Mouse (Mus musculus) heart, adult 2 months (tissue): ENCODE measurements at regions not wholly inside any gene's neighbourhood (a gene's known extent, or its start where the extent isn't known, plus 50 kb on each side); places are given as distances from the start of the nearest gene placed in this dataset.

Source experiments
- DNase-seq, 2 experiments: peaks; one replicate each; pipeline ENCODE4 v3.0.0; 2021
- H3K27ac ChIP-seq: fragments of 200-600 bp; 2 replicates; pipeline ENCODE4 v1.8.1; 2022
- H3K27me3 ChIP-seq: fragments of 200-500 bp; 2 replicates; pipeline ENCODE4 v1.6.1; 2012; ENCODE audit warnings: mild to moderate bottlenecking, low read length, inconsistent platforms, mixed read lengths; ENCODE audit not compliant: control insufficient read depth, insufficient read depth
- H3K36me3 ChIP-seq: fragments of 200-500 bp; 2 replicates; pipeline ENCODE4 v1.6.1; 2012; ENCODE audit warnings: low read length, inconsistent platforms; ENCODE audit not compliant: control insufficient read depth, insufficient read depth
- H3K4me1 ChIP-seq: fragments of 200-500 bp; 2 replicates; pipeline ENCODE4 v1.6.1; 2011; ENCODE audit warnings: low read length; ENCODE audit not compliant: control insufficient read depth, insufficient read depth
- H3K4me3 ChIP-seq: fragments of 200-600 bp; 2 replicates; pipeline ENCODE4 v1.8.1; 2022
- H3K79me2 ChIP-seq: fragments of 200-500 bp; replicated peaks from 2 replicates; pipeline ENCODE4 v1.6.1; 2012; ENCODE audit warnings: mild to moderate bottlenecking, inconsistent platforms, low read length, moderate library complexity, mixed read lengths; ENCODE audit not compliant: control insufficient read depth, insufficient read depth
- H3K9ac ChIP-seq: fragments of 200-500 bp; 2 replicates; pipeline ENCODE4 v1.6.1; 2012; ENCODE audit warnings: low read depth, mild to moderate bottlenecking, control low read depth, inconsistent platforms, low read length, mixed read lengths
- CTCF ChIP-seq: fragments of 200-600 bp; IDR thresholded peaks from 2 replicates; pipeline ENCODE4 v1.8.1; 2022; ENCODE audit warnings: antibody characterized with exemption, mild to moderate bottlenecking, moderate library complexity
- EP300 ChIP-seq: fragments of 200-500 bp; IDR thresholded peaks from 2 replicates; pipeline ENCODE4 v1.6.1; 2011; ENCODE audit warnings: low read depth, low read length, control low read depth; ENCODE audit not compliant: insufficient read depth
- POLR2A ChIP-seq: fragments of 200-500 bp; IDR thresholded peaks from 2 replicates; pipeline ENCODE4 v1.6.1; 2011; ENCODE audit warnings: mild to moderate bottlenecking, low read depth, low read length, control low read depth; ENCODE audit not compliant: insufficient read depth
- WGBS: fragments of 180-500 bp; shearing (Covaris S2); methylation state at CpG from one replicate; pipeline ENCODE4 v1.1.7; 2018; 5-methylcytosine and 5-hydroxymethylcytosine counted together
- intact Hi-C: fragments of 180-260 bp; cut with DNase I; formaldehyde crosslinking; loops from one replicate; pipeline ENCODE4 v1.15.1; 2025

DNA sequence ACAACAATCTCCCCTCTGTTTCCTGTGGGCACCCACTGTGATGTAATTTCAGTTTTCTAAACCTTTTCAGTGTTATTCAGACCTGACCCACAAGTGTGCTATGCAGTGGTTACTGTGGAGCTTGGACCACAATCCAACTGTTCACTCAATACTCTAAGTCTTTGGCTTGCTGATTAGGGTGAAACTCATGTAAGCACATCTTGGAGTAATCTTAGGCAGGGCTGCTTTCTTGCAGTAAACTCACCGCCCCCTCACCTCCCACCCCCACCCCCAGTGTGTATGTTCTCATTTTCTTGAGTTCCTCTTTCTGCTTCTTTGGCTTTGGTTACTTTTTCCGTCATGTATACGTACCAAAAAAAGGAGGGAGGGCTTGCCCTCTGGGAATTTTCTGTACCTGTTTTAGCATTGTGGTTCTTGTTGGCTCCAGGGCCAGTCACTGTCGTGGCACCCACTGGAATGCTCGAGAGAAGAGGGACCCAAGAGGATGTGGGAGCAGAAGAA lies 158.2 kb upstream of the Lrig1 start:
- H3K4me1 ChIP-seq = no peaks in the 10 kb centered on the region
- no peak overlapping the region for H3K27ac ChIP-seq
- H3K4me3 ChIP-seq = no peak overlapping the region
- TF ChIP-seq POLR2A = no peak
- TF ChIP-seq CTCF = no peak
- TF ChIP-seq EP300 = no peak
- no peaks in the 10 kb centered on the region for H3K27me3 ChIP-seq
- WGBS = 80% methylated on average over 5 of the region's 5 CpGs
- DNase-seq = no peak
- intact Hi-C loops = no loop called here
- H3K36me3 ChIP-seq = no peaks in the 10 kb centered on the region
- no peak overlapping the region for H3K9ac ChIP-seq
- no peaks in the 10 kb centered on the region for H3K79me2 ChIP-seq

DNA sequence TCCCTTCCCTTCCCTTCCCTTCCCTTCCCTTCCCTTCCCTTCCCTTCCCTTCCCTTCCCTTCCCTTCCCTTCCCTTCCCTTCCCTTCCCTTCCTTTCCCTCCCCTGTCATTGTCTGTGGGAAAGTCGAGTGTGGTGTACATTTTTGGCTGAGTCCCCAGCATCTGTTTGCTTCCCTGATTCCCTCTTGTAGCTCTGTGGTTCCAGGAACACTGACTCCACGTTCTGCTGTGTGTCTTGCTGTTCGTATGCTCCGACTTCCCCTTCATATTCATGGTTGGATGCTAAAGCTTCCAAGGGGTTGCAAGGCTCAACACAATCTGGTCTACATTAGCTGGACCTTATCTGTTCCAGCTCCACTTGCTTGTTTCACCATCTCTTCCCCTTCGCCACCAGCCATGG lies 150.2 kb upstream of the Lrig1 start:
- intact Hi-C loops = no loop called here
- WGBS = 48% methylated on average over 4 of the region's 5 CpGs
- DNase-seq = no peak
- peaks cover 2% of the 10 kb centered on the region; the same call in 1 of the 2 replicates for H3K4me1 ChIP-seq
- no peak overlapping the region for H3K9ac ChIP-seq
- TF ChIP-seq CTCF (no peak), POLR2A (no peak), EP300 (no peak)
- H3K27me3 ChIP-seq = no peaks in the 10 kb centered on the region
- no peak overlapping the region for H3K27ac ChIP-seq
- H3K4me3 ChIP-seq = no peak overlapping the region
- H3K36me3 ChIP-seq = no peaks in the 10 kb centered on the region
- no peaks in the 10 kb centered on the region for H3K79me2 ChIP-seq

DNA sequence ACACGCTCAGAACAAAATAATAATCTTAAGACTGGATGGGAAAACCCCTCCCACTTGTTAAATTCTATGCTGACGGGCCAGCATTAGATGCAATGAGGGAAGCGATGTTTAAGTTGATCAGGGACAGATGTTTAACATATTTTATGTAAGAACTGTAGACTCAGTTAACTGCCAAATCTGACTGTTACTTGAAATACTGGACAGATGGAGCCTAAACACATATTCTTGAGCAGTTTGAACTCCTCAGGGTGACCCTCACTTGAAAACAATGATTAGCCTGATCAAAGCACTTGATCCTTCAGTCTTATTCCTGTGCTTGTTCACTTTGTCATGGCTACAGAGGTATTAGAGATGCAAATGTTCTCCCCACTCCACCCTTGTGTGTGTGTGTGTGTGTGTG lies 149.6 kb upstream of the Lrig1 start:
- DNase-seq = no peak
- Histone ChIP-seq H3K4me1 (peaks cover 2% of the 10 kb centered on the region; the same call in 1 of the 2 replicates), H3K4me3 (no peak overlapping the region), H3K36me3 (no peaks in the 10 kb centered on the region), H3K27me3 (no peaks in the 10 kb centered on the region), H3K9ac (no peak overlapping the region), H3K79me2 (no peaks in the 10 kb centered on the region), H3K27ac (no peak overlapping the region)
- intact Hi-C loops = no loop called here
- TF ChIP-seq POLR2A (no peak), EP300 (no peak), CTCF (no peak)
- WGBS = 91% methylated on average over 3 of the region's 3 CpGs

GRCm38 (mm10) chr6:94848437-94848836 lies 148.5 kb upstream of the Lrig1 start:
- peaks cover 2% of the 10 kb centered on the region; the same call in 1 of the 2 replicates for H3K4me1 ChIP-seq
- no peak overlapping the region for H3K27ac ChIP-seq
- intact Hi-C loops = no loop called here
- H3K79me2 ChIP-seq = no peaks in the 10 kb centered on the region
- H3K9ac ChIP-seq = no peak overlapping the region
- H3K27me3 ChIP-seq = no peaks in the 10 kb centered on the region
- TF ChIP-seq CTCF (no peak), POLR2A (no peak), EP300 (no peak)
- H3K4me3 ChIP-seq = no peak overlapping the region
- no peaks in the 10 kb centered on the region for H3K36me3 ChIP-seq
- WGBS = 45% methylated on average over 1 of the region's 1 CpGs
- DNase-seq = no peak

DNA sequence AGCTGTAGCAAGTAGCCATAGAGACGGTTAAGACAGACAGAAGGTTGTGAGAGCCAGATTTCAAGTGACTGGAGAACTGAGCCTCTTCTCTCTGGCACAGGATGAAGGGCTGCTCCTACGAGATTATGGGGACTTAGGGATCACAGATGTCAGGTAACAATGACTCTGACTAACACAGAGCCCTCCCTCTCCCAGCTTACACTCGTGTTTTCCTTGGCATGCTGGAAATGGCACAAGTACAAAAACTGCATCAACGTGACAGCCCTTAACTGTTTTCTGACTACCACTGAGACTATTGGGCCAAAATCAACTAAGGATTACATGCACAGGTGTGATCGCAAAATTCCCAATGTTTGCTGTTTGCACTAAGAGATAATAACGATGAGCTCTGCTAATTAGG lies 145.9 kb upstream of the Lrig1 start:
- H3K27ac ChIP-seq = no peak overlapping the region
- no peaks in the 10 kb centered on the region for H3K36me3 ChIP-seq
- TF ChIP-seq POLR2A (no peak), EP300 (no peak), CTCF (no peak)
- no peaks in the 10 kb centered on the region for H3K27me3 ChIP-seq
- intact Hi-C loops = no loop called here
- no peak overlapping the region for H3K4me3 ChIP-seq
- H3K9ac ChIP-seq = no peak overlapping the region
- no peaks in the 10 kb centered on the region for H3K79me2 ChIP-seq
- WGBS = 56% methylated on average over 6 of the region's 6 CpGs
- no peak for DNase-seq
- H3K4me1 ChIP-seq = peaks cover 2% of the 10 kb centered on the region; the same call in 1 of the 2 replicates

GRCm38 (mm10) chr6:94842856-94843255 lies 142.9 kb upstream of the Lrig1 start:
- no peak overlapping the region for H3K27ac ChIP-seq
- H3K9ac ChIP-seq = no peak overlapping the region
- no peaks in the 10 kb centered on the region for H3K4me1 ChIP-seq
- no peaks in the 10 kb centered on the region for H3K27me3 ChIP-seq
- no peaks in the 10 kb centered on the region for H3K79me2 ChIP-seq
- no peaks in the 10 kb centered on the region for H3K36me3 ChIP-seq
- DNase-seq = no peak
- intact Hi-C loops = no loop called here
- H3K4me3 ChIP-seq = no peak overlapping the region
- WGBS = 88% methylated on average over 9 of the region's 9 CpGs
- no peak for TF ChIP-seq CTCF
- no peak for TF ChIP-seq POLR2A
- no peak for TF ChIP-seq EP300
